Mouse (Mus musculus): ENCODE measurements around the gene Adgre5. TPM values are rescaled to one million over a fixed set of nuclear protein-coding genes. Genes with fewer than 3 reads are reported as not detected.

The Adgre5 gene
- polyA plus RNA-seq, 1 experiment from 2014 or later = 78.2 TPM

- Histone ChIP-seq H3K27ac (ENCODE audit: low read length) (peak overlapping the region; percentile 10; the same call in 1 of the 2 replicates), H3K36me3 (ENCODE audit: control insufficient read depth, insufficient read depth, low read length) (no peaks in the 10 kb centered on the region), H3K4me3 (ENCODE audit: low read length) (no peak overlapping the region), H3K27me3 (ENCODE audit: control insufficient read depth, insufficient read depth, low read depth, low read length) (no peaks in the 10 kb centered on the region), H3K9ac (ENCODE audit: low read length) (no peak overlapping the region), H3K4me2 (ENCODE audit: low read depth, low read length) (no peak overlapping the region), H3K4me1 (replicated peaks; ENCODE audit: control insufficient read depth, insufficient read depth, low read length) (no peaks in the 10 kb centered on the region), H3K9me3 (ENCODE audit: control insufficient read depth, low read length) (no peaks in the 10 kb centered on the region)
- ATAC-seq (ENCODE audit: low read depth) = peak; percentile 23; the same call in 1 of the 2 replicates
- WGBS = 53% methylated on average over 2 of the region's 2 CpGs
Observed at GRCm38 (mm10) chr8:83759231-83759759, 18.2 kb upstream of the Adgre5 start.

- no peak overlapping the region for H3K27ac ChIP-seq (ENCODE audit: low read length)
- no peak overlapping the region for H3K9ac ChIP-seq (ENCODE audit: low read length)
- no peak overlapping the region for H3K4me2 ChIP-seq (ENCODE audit: low read depth, low read length)
- H3K36me3 ChIP-seq (ENCODE audit: control insufficient read depth, insufficient read depth, low read length) = no peaks in the 10 kb centered on the region
- no peaks in the 10 kb centered on the region for H3K4me1 ChIP-seq (replicated peaks; ENCODE audit: control insufficient read depth, insufficient read depth, low read length)
- no peaks in the 10 kb centered on the region for H3K27me3 ChIP-seq (ENCODE audit: control insufficient read depth, insufficient read depth, low read depth, low read length)
- ATAC-seq (ENCODE audit: low read depth) = no peak
- no peaks in the 10 kb centered on the region for H3K9me3 ChIP-seq (ENCODE audit: control insufficient read depth, low read length)
- H3K4me3 ChIP-seq (ENCODE audit: low read length) = no peak overlapping the region
- 29% methylated on average over 5 of the region's 5 CpGs for WGBS
Observed at GRCm38 (mm10) chr8:83758298-83758697, 17.2 kb upstream of the Adgre5 start.

- WGBS = 67% methylated on average over 6 of the region's 6 CpGs
- ATAC-seq (ENCODE audit: low read depth) = no peak
- Histone ChIP-seq H3K9me3 (ENCODE audit: control insufficient read depth, low read length) (no peaks in the 10 kb centered on the region), H3K27me3 (ENCODE audit: control insufficient read depth, insufficient read depth, low read depth, low read length) (no peaks in the 10 kb centered on the region), H3K4me1 (replicated peaks; ENCODE audit: control insufficient read depth, insufficient read depth, low read length) (no peaks in the 10 kb centered on the region), H3K27ac (ENCODE audit: low read length) (no peak overlapping the region), H3K9ac (ENCODE audit: low read length) (no peak overlapping the region), H3K4me2 (ENCODE audit: low read depth, low read length) (no peak overlapping the region), H3K4me3 (ENCODE audit: low read length) (no peak overlapping the region), H3K36me3 (ENCODE audit: control insufficient read depth, insufficient read depth, low read length) (no peaks in the 10 kb centered on the region)
Observed at GRCm38 (mm10) chr8:83757084-83757607, 16.0 kb upstream of the Adgre5 start.

- H3K4me2 ChIP-seq (ENCODE audit: low read depth, low read length) = no peak overlapping the region
- no peak overlapping the region for H3K27ac ChIP-seq (ENCODE audit: low read length)
- H3K4me1 ChIP-seq (replicated peaks; ENCODE audit: control insufficient read depth, insufficient read depth, low read length) = no peaks in the 10 kb centered on the region
- no peak overlapping the region for H3K4me3 ChIP-seq (ENCODE audit: low read length)
- no peak overlapping the region for H3K9ac ChIP-seq (ENCODE audit: low read length)
- ATAC-seq (ENCODE audit: low read depth) = no peak
- no peaks in the 10 kb centered on the region for H3K9me3 ChIP-seq (ENCODE audit: control insufficient read depth, low read length)
- H3K27me3 ChIP-seq (ENCODE audit: control insufficient read depth, insufficient read depth, low read depth, low read length) = no peaks in the 10 kb centered on the region
- WGBS = 94% methylated on average over 3 of the region's 3 CpGs
- H3K36me3 ChIP-seq (ENCODE audit: control insufficient read depth, insufficient read depth, low read length) = no peaks in the 10 kb centered on the region
Observed at GRCm38 (mm10) chr8:83756273-83756672, 15.1 kb upstream of the Adgre5 start.

DNA sequence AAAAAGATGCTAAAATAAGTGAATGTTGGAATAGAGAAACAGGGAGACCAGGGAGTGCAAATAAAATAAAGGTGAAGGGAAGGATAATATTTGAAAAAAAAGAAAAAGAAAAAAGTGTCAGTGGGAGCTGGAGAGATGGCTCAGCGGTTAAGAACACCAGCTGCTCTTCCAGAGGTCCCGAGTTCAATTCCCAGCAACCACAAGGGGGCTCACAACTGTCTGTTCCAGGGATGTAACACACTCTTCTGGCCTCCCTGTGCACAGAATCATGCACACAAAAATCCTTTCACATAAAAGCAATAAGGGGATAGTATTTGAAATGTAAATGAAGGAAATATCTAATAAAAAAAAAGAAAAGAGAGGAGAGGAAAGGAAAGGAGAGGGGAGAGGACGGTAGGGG lies 13.0 kb upstream of the Adgre5 start:
- no peak for ATAC-seq (ENCODE audit: low read depth)
- WGBS = 33% methylated on average over 2 of the region's 3 CpGs
- no peaks in the 10 kb centered on the region for H3K9me3 ChIP-seq (ENCODE audit: control insufficient read depth, low read length)
- no peak overlapping the region for H3K4me2 ChIP-seq (ENCODE audit: low read depth, low read length)
- H3K36me3 ChIP-seq (ENCODE audit: control insufficient read depth, insufficient read depth, low read length) = no peaks in the 10 kb centered on the region
- H3K27ac ChIP-seq (ENCODE audit: low read length) = no peak overlapping the region
- H3K4me3 ChIP-seq (ENCODE audit: low read length) = no peak overlapping the region
- H3K9ac ChIP-seq (ENCODE audit: low read length) = no peak overlapping the region
- H3K4me1 ChIP-seq (replicated peaks; ENCODE audit: control insufficient read depth, insufficient read depth, low read length) = peaks cover under 1% of the 10 kb centered on the region; the same call in 1 of the 2 replicates
- no peaks in the 10 kb centered on the region for H3K27me3 ChIP-seq (ENCODE audit: control insufficient read depth, insufficient read depth, low read depth, low read length)

DNA sequence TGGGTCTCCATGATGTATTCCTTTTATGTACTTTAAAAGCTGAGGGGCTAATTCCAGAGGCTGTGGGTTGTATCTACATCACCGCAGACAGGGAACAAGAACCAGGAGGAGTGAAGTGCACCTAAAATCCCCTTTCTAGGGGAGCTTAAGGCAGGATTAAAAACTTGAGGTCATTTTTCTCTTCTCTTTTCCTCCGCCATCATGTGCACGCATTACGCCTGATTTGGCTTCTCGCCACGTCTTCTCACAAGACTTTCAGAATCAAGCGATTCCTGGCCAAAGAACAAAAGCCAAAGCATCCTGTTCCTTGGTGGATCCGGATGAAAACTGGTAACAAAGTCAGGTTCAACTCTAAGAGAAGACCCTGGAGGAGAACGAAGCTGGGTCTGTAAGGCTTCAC lies 8.1 kb upstream of the Adgre5 start:
- H3K4me1 ChIP-seq (replicated peaks; ENCODE audit: control insufficient read depth, insufficient read depth, low read length) = peaks cover 13% of the 10 kb centered on the region
- H3K27ac ChIP-seq (ENCODE audit: low read length) = peak overlapping the region; percentile 92
- no peaks in the 10 kb centered on the region; the same call in 1 of the 2 replicates for H3K27me3 ChIP-seq (ENCODE audit: control insufficient read depth, insufficient read depth, low read depth, low read length)
- H3K4me2 ChIP-seq (ENCODE audit: low read depth, low read length) = no peak overlapping the region
- no peak overlapping the region for H3K9ac ChIP-seq (ENCODE audit: low read length)
- ATAC-seq (ENCODE audit: low read depth) = no peak
- H3K9me3 ChIP-seq (ENCODE audit: control insufficient read depth, low read length) = no peaks in the 10 kb centered on the region
- no peaks in the 10 kb centered on the region for H3K36me3 ChIP-seq (ENCODE audit: control insufficient read depth, insufficient read depth, low read length)
- WGBS = 51% methylated on average over 9 of the region's 9 CpGs
- H3K4me3 ChIP-seq (ENCODE audit: low read length) = no peak overlapping the region

GRCm38 (mm10) chr8:83748708-83749107 lies 7.6 kb upstream of the Adgre5 start:
- Histone ChIP-seq H3K4me3 (ENCODE audit: low read length) (no peak overlapping the region), H3K9me3 (ENCODE audit: control insufficient read depth, low read length) (no peaks in the 10 kb centered on the region), H3K4me1 (replicated peaks; ENCODE audit: control insufficient read depth, insufficient read depth, low read length) (peaks cover 13% of the 10 kb centered on the region), H3K36me3 (ENCODE audit: control insufficient read depth, insufficient read depth, low read length) (no peaks in the 10 kb centered on the region), H3K4me2 (ENCODE audit: low read depth, low read length) (no peak overlapping the region), H3K27me3 (ENCODE audit: control insufficient read depth, insufficient read depth, low read depth, low read length) (no peaks in the 10 kb centered on the region; the same call in 1 of the 2 replicates), H3K27ac (ENCODE audit: low read length) (peak overlapping the region; percentile 92), H3K9ac (ENCODE audit: low read length) (no peak overlapping the region)
- peak; percentile 72 for ATAC-seq (ENCODE audit: low read depth)
- WGBS = 26% methylated on average over 3 of the region's 3 CpGs

GRCm38 (mm10) chr8:83747661-83748346 lies 6.7 kb upstream of the Adgre5 start:
- 2% methylated on average over 28 of the region's 28 CpGs for WGBS
- H3K4me3 ChIP-seq (ENCODE audit: low read length) = peak overlapping the region; percentile 34
- peak; percentile 90 for ATAC-seq (ENCODE audit: low read depth)

GRCm38 (mm10) chr8:83744070-83744469 lies 2.9 kb upstream of the Adgre5 start:
- WGBS = 83% methylated on average over 4 of the region's 4 CpGs

More at GRCm38 (mm10) chr8:83747661-83748346, 6.7 kb upstream of the Adgre5 start:
- H3K36me3 ChIP-seq (ENCODE audit: control insufficient read depth, insufficient read depth, low read length) = no peaks in the 10 kb centered on the region
- peak overlapping the region; percentile 92 for H3K27ac ChIP-seq (ENCODE audit: low read length)
- H3K4me1 ChIP-seq (replicated peaks; ENCODE audit: control insufficient read depth, insufficient read depth, low read length) = peaks cover 13% of the 10 kb centered on the region
- peak overlapping the region; percentile 52 for H3K9ac ChIP-seq (ENCODE audit: low read length)
- H3K9me3 ChIP-seq (ENCODE audit: control insufficient read depth, low read length) = no peaks in the 10 kb centered on the region
- no peaks in the 10 kb centered on the region; the same call in 1 of the 2 replicates for H3K27me3 ChIP-seq (ENCODE audit: control insufficient read depth, insufficient read depth, low read depth, low read length)
- peak overlapping the region; percentile 62 for H3K4me2 ChIP-seq (ENCODE audit: low read depth, low read length)

More at GRCm38 (mm10) chr8:83744070-83744469, 2.9 kb upstream of the Adgre5 start:
- Histone ChIP-seq H3K9ac (ENCODE audit: low read length) (no peak overlapping the region), H3K36me3 (ENCODE audit: control insufficient read depth, insufficient read depth, low read length) (no peaks in the 10 kb centered on the region), H3K4me3 (ENCODE audit: low read length) (no peak overlapping the region), H3K9me3 (ENCODE audit: control insufficient read depth, low read length) (no peaks in the 10 kb centered on the region), H3K4me2 (ENCODE audit: low read depth, low read length) (no peak overlapping the region), H3K4me1 (replicated peaks; ENCODE audit: control insufficient read depth, insufficient read depth, low read length) (peaks cover 28% of the 10 kb centered on the region), H3K27me3 (ENCODE audit: control insufficient read depth, insufficient read depth, low read depth, low read length) (no peaks in the 10 kb centered on the region; the same call in 1 of the 2 replicates), H3K27ac (ENCODE audit: low read length) (no peak overlapping the region)
- ATAC-seq (ENCODE audit: low read depth) = no peak
